Mouse (Mus musculus) liver, embryonic 14.5 days (tissue): ENCODE data around the gene Psmd1. TPM values are rescaled to one million over a fixed set of nuclear protein-coding genes. Genes with fewer than 3 reads are reported as not detected.

Experiments used
- ATAC-seq: fragments of 200-750 bp; cut with Nextera tagmentation; 2 replicates; pipeline ENCODE4 v1.8.0; 2017; ENCODE audit warnings: moderate number of reproducible peaks, mild to moderate bottlenecking, moderate library complexity; ENCODE audit not compliant: insufficient read depth
- DNase-seq, 3 experiments: peaks; one replicate each; pipeline ENCODE4 v3.0.0-alpha.2; 2012 to 2013; ENCODE audit warnings: low read depth in 3 of 3, low spot score in 3 of 3
- H3K27ac ChIP-seq: fragments of 300-500 bp; sonication (generic); 2 replicates; pipeline ENCODE4 v1.5.1; 2014; ENCODE audit warnings: moderate library complexity, mild to moderate bottlenecking, control low read depth, inconsistent platforms
- H3K27me3 ChIP-seq: fragments of 300-500 bp; sonication (generic); 2 replicates; pipeline ENCODE4 v1.6.1; 2014; ENCODE audit warnings: mild to moderate bottlenecking, low read length, moderate library complexity; ENCODE audit not compliant: control insufficient read depth, insufficient read depth
- H3K36me3 ChIP-seq: fragments of 300-500 bp; sonication (generic); replicated peaks from 2 replicates; pipeline ENCODE4 v1.6.1; 2014; ENCODE audit warnings: low read depth; ENCODE audit not compliant: control insufficient read depth, insufficient read depth
- H3K4me1 ChIP-seq, 2 experiments: fragments of 200-500 bp in 1 of 2; fragments of 300-500 bp in 1 of 2; sonication (generic) in 1 of 2; replicated peaks; 2 replicates each; pipeline ENCODE4 v1.6.1; 2012 to 2014; ENCODE audit warnings: antibody characterized with exemption in 1 of 2, inconsistent platforms in 1 of 2, low read length in 1 of 2; ENCODE audit not compliant: control insufficient read depth in 2 of 2, insufficient read depth in 2 of 2
- H3K4me2 ChIP-seq: fragments of 300-500 bp; sonication (generic); 2 replicates; pipeline ENCODE4 v1.6.1; 2014; ENCODE audit warnings: low read depth, mild to moderate bottlenecking, control low read depth, moderate library complexity
- H3K4me3 ChIP-seq, 2 experiments: fragments of 200-500 bp in 1 of 2; fragments of 300-500 bp in 1 of 2; sonication (generic) in 1 of 2; 2 replicates each; pipeline ENCODE4 v1.5.1; 2012 to 2014; ENCODE audit warnings: low read depth in 2 of 2, low read length in 2 of 2, mild to moderate bottlenecking in 2 of 2, control low read depth in 1 of 2, inconsistent platforms in 1 of 2, moderate library complexity in 1 of 2; ENCODE audit not compliant: insufficient read depth in 1 of 2
- H3K9ac ChIP-seq: fragments of 300-500 bp; sonication (generic); replicated peaks from 2 replicates; pipeline ENCODE4 v1.6.1; 2014; ENCODE audit warnings: mild to moderate bottlenecking, control low read depth, moderate library complexity
- H3K9me3 ChIP-seq: fragments of 300-500 bp; sonication (generic); 2 replicates; pipeline ENCODE4 v1.6.1; 2016; ENCODE audit warnings: low read length, mixed read lengths; ENCODE audit not compliant: control insufficient read depth
- CTCF ChIP-seq: IDR thresholded peaks from 2 replicates; pipeline ENCODE4 v1.5.1; 2016; ENCODE audit warnings: antibody characterized with exemption, low read depth, control low read depth
- EP300 ChIP-seq: IDR thresholded peaks from 2 replicates; pipeline ENCODE4 v1.6.1; 2016; ENCODE audit warnings: antibody characterized with exemption, low read depth
- WGBS: fragments of 180-500 bp; shearing (Covaris S2); extraction: QIAGEN DNeasy Blood & Tissue Kit; methylation state at CpG from one replicate; pipeline ENCODE4 v1.1.7; 2014; ENCODE audit not compliant: insufficient replicate concordance; 5-methylcytosine and 5-hydroxymethylcytosine counted together
- polyA plus RNA-seq, 2 experiments: library from polyadenylated mRNA; depleted of rRNA in 1 of 2; stranded (reverse) in 1 of 2; unstranded in 1 of 2; fragments of >200 nt; fragmentation: Nextera tagmentation in 1 of 2; extraction: Ambion mirVana in 1 of 2; gene quantifications; 2 replicates each; pipeline versions ENCODE4 v1.2.1 to v1.2.3; 2012 to 2014

Gene Psmd1
- polyA plus RNA-seq, 2 experiments: 53.0 to 104 TPM

GRCm38 (mm10) chr1:86119549-86119948 is 55.4 kb downstream of the Psmd1 start:
- Histone ChIP-seq H3K36me3 (peaks cover 42% of the 10 kb centered on the region), H3K4me3 (no peak overlapping the region), H3K27me3 (no peaks in the 10 kb centered on the region), H3K9ac (no peak overlapping the region), H3K4me1 (no peaks in the 10 kb centered on the region), H3K9me3 (no peaks in the 10 kb centered on the region), H3K27ac (no peak overlapping the region), H3K4me2 (no peak overlapping the region)
- DNase-seq (no peak), ATAC-seq (no peak)
- TF ChIP-seq EP300 (no peak), CTCF (no peak)
- 81% methylated on average over 4 of the region's 4 CpGs for WGBS

GRCm38 (mm10) chr1:86126036-86126435 is 61.8 kb downstream of the Psmd1 start:
- 86% methylated on average over 2 of the region's 2 CpGs for WGBS
- Histone ChIP-seq H3K27me3 (no peaks in the 10 kb centered on the region), H3K27ac (no peak overlapping the region), H3K9ac (no peak overlapping the region), H3K4me3 (no peak overlapping the region), H3K9me3 (no peaks in the 10 kb centered on the region), H3K4me2 (no peak overlapping the region), H3K4me1 (no peaks in the 10 kb centered on the region), H3K36me3 (peaks cover 47% of the 10 kb centered on the region)
- ATAC-seq (no peak), DNase-seq (no peak)
- no peak for TF ChIP-seq CTCF
- TF ChIP-seq EP300: no peak

DNA sequence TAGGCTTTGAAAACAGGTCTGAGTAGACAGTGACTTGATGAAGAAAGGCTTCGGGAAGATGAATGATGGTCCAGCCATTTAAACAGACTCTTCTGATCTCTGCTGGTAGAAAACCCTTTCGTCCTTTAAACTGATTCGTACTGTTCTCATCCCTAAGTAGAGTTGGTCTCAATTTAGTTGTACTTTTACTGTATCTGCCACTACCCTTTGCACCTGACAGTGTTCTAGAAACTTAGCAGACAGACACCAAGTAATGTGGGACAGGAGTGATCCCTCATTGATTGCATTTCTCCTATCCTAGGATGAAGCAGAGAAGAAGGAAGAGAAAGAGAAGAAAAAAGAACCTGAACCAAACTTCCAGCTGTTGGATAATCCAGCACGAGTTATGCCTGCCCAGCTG is 69.2 kb downstream of the Psmd1 start, which contains the start of gene Gm21972:
TSS of gene Gm21972 (plus strand) at position 301 of the 400 bp plus-strand sequence.
- H3K9ac ChIP-seq: no peak within 1 kb of the TSS
- H3K4me1 ChIP-seq: no peaks in the 10 kb centered on the region
- no peak within 1 kb of the TSS for H3K4me2 ChIP-seq
- H3K9me3 ChIP-seq: no peaks in the 10 kb centered on the region
- 83% methylated on average over 4 of the region's 4 CpGs for WGBS
- TF ChIP-seq EP300 (no peak), CTCF (no peak)
- H3K27ac ChIP-seq: no peak within 1 kb of the TSS
- DNase-seq: no peak
- no peak for ATAC-seq
- no peaks in the 10 kb centered on the region for H3K27me3 ChIP-seq
- peaks cover 56% of the 10 kb centered on the region for H3K36me3 ChIP-seq
- no peak within 1 kb of the TSS for H3K4me3 ChIP-seq

DNA sequence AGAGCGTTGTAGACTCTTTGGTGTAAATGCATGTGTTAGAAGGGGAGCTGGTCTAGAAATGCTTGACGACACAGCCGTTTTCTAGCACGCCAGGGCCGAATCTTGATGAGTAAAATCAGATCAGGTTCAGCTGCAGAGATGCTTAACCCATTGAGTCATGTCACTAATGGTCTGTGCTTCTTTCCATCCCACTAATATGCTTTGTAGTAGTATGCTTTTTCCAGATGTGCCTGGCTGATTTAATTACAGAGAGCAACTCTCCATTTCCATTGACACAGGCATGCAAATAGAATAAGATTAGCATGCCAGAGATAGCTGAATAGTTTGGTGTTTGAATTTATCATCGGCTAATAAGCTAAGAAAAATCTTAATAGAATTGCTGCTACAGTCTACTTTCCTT is 71.1 kb downstream of the Psmd1 start:
- Histone ChIP-seq H3K9me3 (no peaks in the 10 kb centered on the region), H3K4me3 (no peak overlapping the region), H3K4me1 (no peaks in the 10 kb centered on the region), H3K27ac (no peak overlapping the region), H3K9ac (no peak overlapping the region), H3K36me3 (peaks cover 55% of the 10 kb centered on the region), H3K27me3 (no peaks in the 10 kb centered on the region), H3K4me2 (no peak overlapping the region)
- 91% methylated on average over 6 of the region's 6 CpGs for WGBS
- TF ChIP-seq EP300: no peak
- no peak for TF ChIP-seq CTCF
- no peak for ATAC-seq
- no peak for DNase-seq

DNA sequence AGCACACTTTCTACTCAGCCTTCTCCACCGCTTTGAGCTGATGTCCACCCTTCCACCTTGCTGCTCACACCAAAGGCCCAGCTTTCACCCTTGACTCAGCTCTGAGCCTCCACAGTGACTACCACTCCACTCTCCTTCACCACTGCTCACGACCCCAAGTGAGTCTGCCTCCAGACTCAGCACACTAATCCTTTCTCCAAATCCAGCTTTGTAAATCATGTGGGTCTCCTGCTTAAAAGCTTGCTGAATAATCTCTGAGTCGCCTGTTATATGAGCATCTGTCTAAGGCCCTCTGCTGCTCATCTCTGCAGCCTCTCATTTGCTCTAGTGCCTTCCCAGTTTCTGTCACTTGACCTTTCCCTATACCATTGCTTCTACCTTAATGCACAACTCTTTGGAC is 76.9 kb downstream of the Psmd1 start:
- TF ChIP-seq CTCF (no peak), EP300 (no peak)
- no peaks in the 10 kb centered on the region for H3K4me1 ChIP-seq
- peaks cover 23% of the 10 kb centered on the region for H3K36me3 ChIP-seq
- ATAC-seq: no peak
- H3K4me3 ChIP-seq: no peak overlapping the region
- no peak for DNase-seq
- 76% methylated on average over 3 of the region's 3 CpGs for WGBS
- H3K9me3 ChIP-seq: no peaks in the 10 kb centered on the region
- no peak overlapping the region for H3K4me2 ChIP-seq
- H3K27me3 ChIP-seq: no peaks in the 10 kb centered on the region
- H3K9ac ChIP-seq: no peak overlapping the region
- no peak overlapping the region for H3K27ac ChIP-seq

DNA sequence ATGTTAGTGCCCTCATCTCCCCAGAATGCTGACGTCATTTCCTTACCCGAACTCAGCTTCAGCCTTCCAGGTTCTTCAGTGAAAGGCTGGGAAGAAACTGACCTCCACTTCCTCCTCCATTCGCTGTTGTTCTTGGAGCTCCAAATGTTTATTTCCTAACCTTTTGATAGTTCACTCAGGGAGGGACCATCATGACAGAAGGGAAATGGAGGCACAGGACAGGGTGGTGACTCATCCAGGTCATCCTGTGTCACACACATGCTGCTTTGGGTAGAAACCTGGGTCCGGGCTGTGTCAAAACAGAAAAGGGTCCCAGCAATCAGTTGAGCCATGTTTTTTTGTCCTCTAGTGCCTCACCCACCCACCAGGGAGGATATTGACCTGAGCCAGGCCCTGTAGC is 79.0 kb downstream of the Psmd1 start:
- Histone ChIP-seq H3K4me3 (no peak overlapping the region), H3K4me2 (no peak overlapping the region), H3K4me1 (no peaks in the 10 kb centered on the region; a peak in 1 of 4 replicates), H3K9ac (no peak overlapping the region), H3K36me3 (peaks cover 11% of the 10 kb centered on the region), H3K27me3 (no peaks in the 10 kb centered on the region), H3K27ac (no peak overlapping the region), H3K9me3 (no peaks in the 10 kb centered on the region)
- TF ChIP-seq EP300: no peak
- TF ChIP-seq CTCF: no peak
- 57% methylated on average over 4 of the region's 4 CpGs for WGBS
- ATAC-seq (no peak), DNase-seq (no peak)
